Mouse (Mus musculus): ENCODE measurements around the gene Psmb9.

DNA sequence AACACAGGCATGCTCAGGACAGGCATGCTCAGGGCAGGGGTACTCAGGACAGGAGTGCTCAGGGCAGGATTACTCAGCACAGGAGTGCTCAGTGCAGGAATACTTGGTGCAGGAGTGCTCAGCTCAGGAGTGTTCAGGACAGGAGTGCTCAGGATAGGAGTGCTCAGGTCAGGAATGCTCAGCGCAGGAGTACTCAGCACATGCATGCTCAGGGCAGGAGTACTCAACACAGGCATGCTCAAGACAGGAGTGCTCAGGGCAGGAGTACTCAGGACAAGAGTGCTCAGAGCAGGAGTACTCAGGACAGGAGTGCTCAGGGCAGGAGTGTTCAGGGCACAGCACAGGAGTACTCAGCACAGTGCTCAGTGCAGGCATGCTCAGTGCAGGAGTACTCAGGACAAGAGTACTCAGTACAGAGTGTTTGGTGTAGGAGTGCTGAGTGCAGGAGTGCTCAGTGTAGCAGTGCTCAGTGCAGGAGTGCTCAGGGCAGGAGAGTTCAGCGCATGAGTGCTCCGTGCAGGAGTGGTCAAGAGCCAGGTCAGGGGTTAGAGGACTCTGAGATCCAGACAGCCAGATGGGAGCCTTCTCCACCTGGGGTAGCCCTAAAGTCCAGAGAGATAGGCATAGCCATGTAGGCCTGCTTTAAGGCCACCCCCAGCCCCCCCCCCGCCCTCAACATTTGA is 15.3 kb upstream of the Psmb9 start:
- TF ChIP-seq POLR2A (IDR thresholded peaks at IDR 0.05; ENCODE audit: low read depth, low read length) (no peak), CTCF (conservative IDR thresholded peaks at IDR 0.05; ENCODE audit: insufficient read depth, insufficient read length, low read depth, low read length) (no peak)

Data from kidney, adult 2 months (tissue).